Mouse (Mus musculus): ENCODE data around the gene Limk2. TPM values are rescaled to one million over a fixed set of nuclear protein-coding genes. Genes with fewer than 3 reads are reported as not detected.

Limk2 gene
- polyA plus RNA-seq, 1 experiment from 2014 or later: 134 TPM

- H3K4me1 ChIP-seq (replicated peaks): no peaks in the 10 kb centered on the region
- no peak overlapping the region for H3K27ac ChIP-seq
- no peak overlapping the region for H3K4me2 ChIP-seq (replicated peaks)
- 98% methylated on average over 4 of the region's 4 CpGs for WGBS
- peaks cover 98% of the 10 kb centered on the region for H3K36me3 ChIP-seq
- H3K4me3 ChIP-seq (replicated peaks): no peak overlapping the region
- no peaks in the 10 kb centered on the region for H3K9me3 ChIP-seq
- ATAC-seq: no peak
- H3K27me3 ChIP-seq: no peaks in the 10 kb centered on the region
- no peak overlapping the region for H3K9ac ChIP-seq (replicated peaks)
Observed at GRCm38 (mm10) chr11:3305821-3306220, 103.2 kb downstream of the Limk2 start.

- Histone ChIP-seq H3K27ac (no peak overlapping the region), H3K4me3 (replicated peaks) (no peak overlapping the region), H3K4me2 (replicated peaks) (no peak overlapping the region), H3K9me3 (no peaks in the 10 kb centered on the region), H3K4me1 (replicated peaks) (peaks cover 3% of the 10 kb centered on the region; the same call in 1 of the 2 replicates), H3K9ac (replicated peaks) (no peak overlapping the region), H3K27me3 (no peaks in the 10 kb centered on the region), H3K36me3 (peaks cover 98% of the 10 kb centered on the region)
- WGBS: 88% methylated on average over 4 of the region's 4 CpGs
- no peak for ATAC-seq
Observed at GRCm38 (mm10) chr11:3302792-3303191, 106.2 kb downstream of the Limk2 start.

GRCm38 (mm10) chr11:3302385-3302784 is 106.6 kb downstream of the Limk2 start:
- Histone ChIP-seq H3K4me3 (replicated peaks) (no peak overlapping the region), H3K9me3 (no peaks in the 10 kb centered on the region), H3K4me2 (replicated peaks) (no peak overlapping the region), H3K9ac (replicated peaks) (no peak overlapping the region), H3K27ac (no peak overlapping the region), H3K27me3 (no peaks in the 10 kb centered on the region), H3K4me1 (replicated peaks) (peaks cover 7% of the 10 kb centered on the region), H3K36me3 (peaks cover 98% of the 10 kb centered on the region)
- no peak for ATAC-seq
- 94% methylated on average over 4 of the region's 4 CpGs for WGBS

- no peaks in the 10 kb centered on the region for H3K27me3 ChIP-seq
- no peak overlapping the region for H3K4me2 ChIP-seq (replicated peaks)
- H3K4me3 ChIP-seq (replicated peaks): no peak overlapping the region
- no peaks in the 10 kb centered on the region for H3K9me3 ChIP-seq
- peaks cover 98% of the 10 kb centered on the region for H3K36me3 ChIP-seq
- no peak overlapping the region for H3K27ac ChIP-seq
- no peak for ATAC-seq
- WGBS: 95% methylated on average over 5 of the region's 5 CpGs
- H3K4me1 ChIP-seq (replicated peaks): peaks cover 20% of the 10 kb centered on the region
- no peak overlapping the region for H3K9ac ChIP-seq (replicated peaks)
Observed at GRCm38 (mm10) chr11:3301075-3301474, 107.9 kb downstream of the Limk2 start.

GRCm38 (mm10) chr11:3298813-3299185 is 110.2 kb downstream of the Limk2 start:
- Histone ChIP-seq H3K9me3 (no peaks in the 10 kb centered on the region), H3K9ac (replicated peaks) (no peak overlapping the region), H3K36me3 (peaks cover 99% of the 10 kb centered on the region), H3K27ac (no peak overlapping the region), H3K27me3 (no peaks in the 10 kb centered on the region), H3K4me2 (replicated peaks) (no peak overlapping the region), H3K4me3 (replicated peaks) (no peak overlapping the region), H3K4me1 (replicated peaks) (peaks cover 42% of the 10 kb centered on the region)
- 92% methylated on average over 14 of the region's 14 CpGs for WGBS
- no peak for ATAC-seq

GRCm38 (mm10) chr11:3297871-3298812 is 110.8 kb downstream of the Limk2 start:
- Histone ChIP-seq H3K4me3 (replicated peaks) (no peak overlapping the region), H3K9ac (replicated peaks) (no peak overlapping the region), H3K4me1 (replicated peaks) (peaks cover 49% of the 10 kb centered on the region), H3K27ac (no peak overlapping the region), H3K27me3 (no peaks in the 10 kb centered on the region), H3K4me2 (replicated peaks) (no peak overlapping the region), H3K9me3 (no peaks in the 10 kb centered on the region), H3K36me3 (peaks cover 97% of the 10 kb centered on the region)
- WGBS: 87% methylated on average over 10 of the region's 10 CpGs
- no peak for ATAC-seq

GRCm38 (mm10) chr11:3296056-3296455 is 112.9 kb downstream of the Limk2 start:
- 73% methylated on average over 5 of the region's 5 CpGs for WGBS
- Histone ChIP-seq H3K9ac (replicated peaks) (peak overlapping the region; percentile 39; the same call in 1 of the 2 replicates), H3K4me3 (replicated peaks) (peak overlapping the region; percentile 89)

GRCm38 (mm10) chr11:3294641-3295040 is 114.3 kb downstream of the Limk2 start:
- H3K36me3 ChIP-seq: peaks cover 62% of the 10 kb centered on the region
- peak overlapping the region; percentile 89 for H3K4me2 ChIP-seq (replicated peaks)
- no peaks in the 10 kb centered on the region for H3K27me3 ChIP-seq
- 92% methylated on average over 2 of the region's 2 CpGs for WGBS
- H3K9ac ChIP-seq (replicated peaks): peak overlapping the region; percentile 97
- ATAC-seq: no peak
- no peaks in the 10 kb centered on the region for H3K9me3 ChIP-seq
- H3K27ac ChIP-seq: peak overlapping the region; percentile 100
- H3K4me1 ChIP-seq (replicated peaks): peaks cover 52% of the 10 kb centered on the region
- peak overlapping the region; percentile 89 for H3K4me3 ChIP-seq (replicated peaks)

More at GRCm38 (mm10) chr11:3296056-3296455, 112.9 kb downstream of the Limk2 start:
- H3K4me2 ChIP-seq (replicated peaks): peak overlapping the region; percentile 89
- H3K36me3 ChIP-seq: peaks cover 76% of the 10 kb centered on the region
- no peak for ATAC-seq
- no peak overlapping the region for H3K27ac ChIP-seq
- peaks cover 52% of the 10 kb centered on the region for H3K4me1 ChIP-seq (replicated peaks)
- no peaks in the 10 kb centered on the region for H3K27me3 ChIP-seq
- no peaks in the 10 kb centered on the region for H3K9me3 ChIP-seq

Other genes starting within 250 kb of the Limk2 start
- gene Sfi1, start 215.7 kb downstream of the Limk2 start, polyA plus RNA-seq (2015; fragmentation: Nextera tagmentation; extraction: Ambion mirVana): 17.9 and 18.6 TPM in 2 replicates
- 54.4 and 55.6 TPM in 2 replicates for gene Eif4enif1, start 206.8 kb downstream of the Limk2 start, polyA plus RNA-seq (2015; fragmentation: Nextera tagmentation; extraction: Ambion mirVana)
- 261 and 285 TPM in 2 replicates for gene Drg1, start 142.8 kb downstream of the Limk2 start, polyA plus RNA-seq (2015; fragmentation: Nextera tagmentation; extraction: Ambion mirVana)
- 94.6 and 106 TPM in 2 replicates for gene Patz1, start 120.3 kb downstream of the Limk2 start, polyA plus RNA-seq (2015; fragmentation: Nextera tagmentation; extraction: Ambion mirVana)
- 24.2 and 25.1 TPM in 2 replicates for gene Pik3ip1, start 78.8 kb downstream of the Limk2 start, polyA plus RNA-seq (2015; fragmentation: Nextera tagmentation; extraction: Ambion mirVana)
- 46.6 and 49.3 TPM in 2 replicates for gene Rnf185, start 43.2 kb upstream of the Limk2 start, polyA plus RNA-seq (2015; fragmentation: Nextera tagmentation; extraction: Ambion mirVana)
- 0.52 and 0.67 TPM in 2 replicates for gene Pla2g3, start 79.1 kb upstream of the Limk2 start, polyA plus RNA-seq (2015; fragmentation: Nextera tagmentation; extraction: Ambion mirVana)
- gene Inpp5j, start 95.6 kb upstream of the Limk2 start, polyA plus RNA-seq (2015; fragmentation: Nextera tagmentation; extraction: Ambion mirVana): 1.4 and 1.7 TPM in 2 replicates
- gene Selenom, start 105.5 kb upstream of the Limk2 start, polyA plus RNA-seq (2015; fragmentation: Nextera tagmentation; extraction: Ambion mirVana): 30.3 and 32.0 TPM in 2 replicates
- 15.5 and 18.2 TPM in 2 replicates for gene Smtn, start 131.4 kb upstream of the Limk2 start, polyA plus RNA-seq (2015; fragmentation: Nextera tagmentation; extraction: Ambion mirVana)
- 40.8 and 42.0 TPM in 2 replicates for gene Morc2a, start 240.0 kb upstream of the Limk2 start, polyA plus RNA-seq (2015; fragmentation: Nextera tagmentation; extraction: Ambion mirVana)